Mouse (Mus musculus): ENCODE measurements around the gene Sh3bgrl2.

The Sh3bgrl2 gene

GRCm38 (mm10) chr9:83591848-83592456 is 43.8 kb downstream of the Sh3bgrl2 start:
- no peak for DNase-seq (ENCODE audit: low spot score)

- DNase-seq (ENCODE audit: low spot score) = no peak
These were observed 45.7 kb downstream of the Sh3bgrl2 start for GRCm38 (mm10) chr9:83593811-83594210.

- no peak for DNase-seq (ENCODE audit: low spot score)
These were observed 48.0 kb downstream of the Sh3bgrl2 start for GRCm38 (mm10) chr9:83596132-83596531.

GRCm38 (mm10) chr9:83596646-83597481 is 48.7 kb downstream of the Sh3bgrl2 start:
- no peak for DNase-seq (ENCODE audit: low spot score)

- no peak for DNase-seq (ENCODE audit: low spot score)
These were observed 49.9 kb downstream of the Sh3bgrl2 start for GRCm38 (mm10) chr9:83598047-83598446.

GRCm38 (mm10) chr9:83599505-83599904 is 51.4 kb downstream of the Sh3bgrl2 start:
- no peak for DNase-seq (ENCODE audit: low spot score)

GRCm38 (mm10) chr9:83600286-83601048 is 52.3 kb downstream of the Sh3bgrl2 start:
- DNase-seq (ENCODE audit: low spot score) = no peak

GRCm38 (mm10) chr9:83602176-83602770 is 54.1 kb downstream of the Sh3bgrl2 start:
- DNase-seq (ENCODE audit: low spot score) = no peak

- DNase-seq (ENCODE audit: low spot score) = no peak
These were observed 55.0 kb downstream of the Sh3bgrl2 start for GRCm38 (mm10) chr9:83603159-83603558.

GRCm38 (mm10) chr9:83605886-83606640 is 57.9 kb downstream of the Sh3bgrl2 start:
- no peak for DNase-seq (ENCODE audit: low spot score)

- DNase-seq (ENCODE audit: low spot score) = no peak
These were observed 60.0 kb downstream of the Sh3bgrl2 start for GRCm38 (mm10) chr9:83608135-83608534.

GRCm38 (mm10) chr9:83609422-83610297 is 61.5 kb downstream of the Sh3bgrl2 start:
- peak; percentile 48 for DNase-seq (ENCODE audit: low spot score)

- no peak for DNase-seq (ENCODE audit: low spot score)
These were observed 67.9 kb downstream of the Sh3bgrl2 start for GRCm38 (mm10) chr9:83615912-83616585.

- DNase-seq (ENCODE audit: low spot score) = no peak
These were observed 68.5 kb downstream of the Sh3bgrl2 start for GRCm38 (mm10) chr9:83616586-83617081.

GRCm38 (mm10) chr9:83623455-83623854 is 75.3 kb downstream of the Sh3bgrl2 start:
- DNase-seq (ENCODE audit: low spot score) = no peak

- DNase-seq (ENCODE audit: low spot score) = no peak
These were observed 76.1 kb downstream of the Sh3bgrl2 start for GRCm38 (mm10) chr9:83624193-83624592.

GRCm38 (mm10) chr9:83625085-83625484 is 77.0 kb downstream of the Sh3bgrl2 start:
- DNase-seq (ENCODE audit: low spot score) = no peak

- no peak for DNase-seq (ENCODE audit: low spot score)
These were observed 80.8 kb downstream of the Sh3bgrl2 start for GRCm38 (mm10) chr9:83628669-83629612.

- no peak for DNase-seq (ENCODE audit: low spot score)
These were observed 82.2 kb downstream of the Sh3bgrl2 start for GRCm38 (mm10) chr9:83630341-83630740.
